Mouse (Mus musculus) left cerebral cortex, adult 8-10 months (tissue): ENCODE results near the gene Arhgap21. TPM values are rescaled to one million over a fixed set of nuclear protein-coding genes. Genes with fewer than 3 reads are reported as not detected.

Experiments
- total RNA-seq, 4 experiments: library from RNA; stranded (reverse); gene quantifications; 2 replicates each; pipeline ENCODE4 v1.2.4; 2022

The Arhgap21 gene
- total RNA-seq, 4 experiments from 2014 or later: 218 to 248 (median 233) TPM

Other genes starting within 250 kb of the Arhgap21 start
- gene Enkur, start 236.5 kb upstream of the Arhgap21 start, total RNA-seq: 1 to 10 TPM; 3.3 to 4.9 (median 4.0) TPM
- gene Thnsl1, start 236.8 kb upstream of the Arhgap21 start, total RNA-seq: 10 to 100 TPM; 19.1 to 24.0 (median 19.6) TPM